Mouse (Mus musculus) testis, adult 2 months (tissue): ENCODE measurements at regions not wholly inside any gene's neighbourhood (a gene's known extent, or its start where the extent isn't known, plus 50 kb on each side); places are given as distances from the start of the nearest gene placed in this dataset.

Experiments used
- CTCF ChIP-seq: fragments of 200-500 bp; IDR thresholded peaks from 2 replicates; pipeline ENCODE4 v1.5.1; 2012; ENCODE audit warnings: low read depth, mild to moderate bottlenecking, inconsistent platforms, low read length, moderate library complexity; ENCODE audit not compliant: control insufficient read depth, insufficient read depth, insufficient replicate concordance
- POLR2A ChIP-seq: fragments of 200-500 bp; IDR thresholded peaks from 2 replicates; pipeline ENCODE4 v1.6.1; 2012; ENCODE audit warnings: low read depth, mild to moderate bottlenecking, inconsistent platforms, low read length, moderate library complexity; ENCODE audit not compliant: control insufficient read depth

DNA sequence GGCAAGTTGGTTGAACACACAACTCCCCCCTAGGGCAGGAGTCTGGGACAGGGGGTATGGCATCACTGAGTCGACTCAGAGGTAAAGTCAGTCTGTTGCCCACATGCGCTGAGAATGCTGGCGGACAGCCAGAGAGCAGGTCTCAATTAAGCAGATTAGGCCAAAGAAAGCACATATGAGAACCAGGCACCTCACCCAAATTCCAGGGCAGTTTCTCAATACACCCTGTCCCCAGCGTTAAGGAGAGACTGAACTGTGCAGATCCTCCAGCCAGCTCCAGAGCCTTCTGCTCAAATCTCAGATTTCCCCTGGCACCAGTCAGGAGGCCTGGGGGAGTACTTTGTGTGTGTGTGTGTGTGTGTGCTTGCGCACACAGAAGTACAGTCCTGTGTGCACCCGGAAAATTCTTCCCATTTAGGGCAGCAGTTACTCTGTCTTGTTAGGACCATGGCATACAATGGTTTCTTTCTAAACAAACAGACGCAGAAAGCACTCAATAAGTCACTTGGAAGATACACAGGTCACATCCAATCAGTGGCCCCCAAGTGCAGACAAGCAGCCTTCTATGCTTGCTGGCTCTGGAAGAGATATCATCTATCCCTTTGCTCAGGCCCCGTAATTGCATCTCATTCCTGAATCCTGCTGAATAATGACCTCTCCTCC is 65.4 kb upstream of the Gas1 start:
- TF ChIP-seq CTCF = no peak
- TF ChIP-seq POLR2A = no peak
